Mouse (Mus musculus) adrenal gland, postnatal 14 days (tissue): ENCODE data around the gene Krt78. TPM values are rescaled to one million over a fixed set of nuclear protein-coding genes. Genes with fewer than 3 reads are reported as not detected.

ENCODE experiments used
- total RNA-seq: library from RNA; stranded (reverse); gene quantifications from 2 replicates; pipeline ENCODE4 v1.2.3, GENCODE M21; 2021

The Krt78 gene
- total RNA-seq, 1 experiment from 2014 or later: not detected

Other genes starting within 250 kb of the Krt78 start
- gene Krt5, start 241.4 kb downstream of the Krt78 start, total RNA-seq: not detected in 2 replicates
- gene Krt71, start 211.2 kb downstream of the Krt78 start, total RNA-seq: not detected in 2 replicates
- not detected in 2 replicates for gene Krt72, start 167.8 kb downstream of the Krt78 start, total RNA-seq
- gene Krt73, start 151.9 kb downstream of the Krt78 start, total RNA-seq: not detected in 2 replicates
- not detected in 2 replicates for gene Krt2, start 136.1 kb downstream of the Krt78 start, total RNA-seq
- gene Krt1, start 103.5 kb downstream of the Krt78 start, total RNA-seq: 0.23 and 0.44 TPM in 2 replicates
- gene Krt77, start 84.6 kb downstream of the Krt78 start, total RNA-seq: not detected in 2 replicates
- not detected in 2 replicates for gene Krt76, start 61.4 kb downstream of the Krt78 start, total RNA-seq
- 0.15 TPM in 1 of 2 replicates, not detected in the other for gene Krt4, start 29.6 kb downstream of the Krt78 start, total RNA-seq
- gene Krt79, start 14.0 kb downstream of the Krt78 start, total RNA-seq: 3.7 and 3.9 TPM in 2 replicates
- gene Krt8, start 50.2 kb upstream of the Krt78 start, total RNA-seq: 1.5 and 14.6 TPM in 2 replicates
- gene Krt18, start 73.9 kb upstream of the Krt78 start, total RNA-seq: 2.4 and 11.6 TPM in 2 replicates
- gene Eif4b, start 119.5 kb upstream of the Krt78 start, total RNA-seq: 224 and 250 TPM in 2 replicates
- 83.0 and 121 TPM in 2 replicates for gene Tns2, start 146.1 kb upstream of the Krt78 start, total RNA-seq
- gene Spryd3, start 181.9 kb upstream of the Krt78 start, total RNA-seq: 23.3 and 30.8 TPM in 2 replicates
- gene Igfbp6, start 190.1 kb upstream of the Krt78 start, total RNA-seq: 45.7 and 48.0 TPM in 2 replicates
- gene Soat2, start 196.2 kb upstream of the Krt78 start, total RNA-seq: 0.26 and 4.7 TPM in 2 replicates
- gene Zfp740, start 249.0 kb upstream of the Krt78 start, total RNA-seq: 58.4 and 83.0 TPM in 2 replicates